Comparison of ENCODE assay signal across 8 mouse cellular contexts in genomic region chr9:55048211-55048880, GRCm38 (mm10). TPM values are rescaled to one million over a fixed set of nuclear protein-coding genes. Genes with fewer than 3 reads are reported as not detected.
DNase-seq lines count a peak whose midpoint lies in the region; ATAC-seq lines count a peak whose summit lies in the region.

Gene Chrnb4, minus strand, starts transcription at chr9:55048779.

- H3K4me2 ChIP-seq in midbrain, embryonic 14.5 days (ENCODE audit: low read length) = peak within 1 kb of the TSS; percentile 79

- ATAC-seq in midbrain, embryonic 14.5 days (ENCODE audit: low FRiP score, low TSS enrichment) = peak; percentile 55
- ATAC-seq in megakaryocyte progenitor cell, adult 5-6 weeks (replicated peaks; ENCODE audit: poor library complexity) = no peak

- H3K27me3 ChIP-seq in hindbrain, embryonic 10.5 days (ENCODE audit: insufficient read depth, poor library complexity, severe bottlenecking) = peaks cover 14% of the 10 kb centered on the region
- peaks cover 5% of the 10 kb centered on the region; the same call in 1 of the 2 replicates for H3K27me3 ChIP-seq in midbrain, embryonic 14.5 days (ENCODE audit: control insufficient read depth, insufficient read depth, low read length)

- WGBS in hindbrain, embryonic 10.5 days = 1% methylated on average over 23 of the region's 23 CpGs
- under 1% methylated on average over 23 of the region's 23 CpGs for WGBS in midbrain, embryonic 14.5 days

- peak within 1 kb of the TSS; percentile 59 for H3K4me3 ChIP-seq in hindbrain, embryonic 10.5 days
- H3K4me3 ChIP-seq in midbrain, embryonic 14.5 days (replicated peaks; ENCODE audit: low read depth, low read length) = peak within 1 kb of the TSS; percentile 40

- peaks cover 43% of the 10 kb centered on the region for H3K4me1 ChIP-seq in hindbrain, embryonic 10.5 days (replicated peaks)
- H3K4me1 ChIP-seq in midbrain, embryonic 14.5 days (ENCODE audit: control insufficient read depth, insufficient read depth, low read length) = peaks cover 10% of the 10 kb centered on the region

- H3K9ac ChIP-seq in midbrain, embryonic 14.5 days (replicated peaks; ENCODE audit: low read length) = peak within 1 kb of the TSS; percentile 39; the same call in 1 of the 2 replicates

- H3K27ac ChIP-seq in hindbrain, embryonic 10.5 days = peak within 1 kb of the TSS; percentile 75
- no peak within 1 kb of the TSS for H3K27ac ChIP-seq in midbrain, embryonic 14.5 days (replicated peaks; ENCODE audit: low read depth, low read length)

- H3K9me3 ChIP-seq in hindbrain, embryonic 10.5 days = no peaks in the 10 kb centered on the region
- H3K9me3 ChIP-seq in midbrain, embryonic 14.5 days (ENCODE audit: control insufficient read depth, low read length) = no peaks in the 10 kb centered on the region

- peak; percentile 14 for DNase-seq in kidney, postnatal 14 days
- DNase-seq in kidney, adult 8-10 months = no peak
- DNase-seq in embryo, embryonic 10.5 days (ENCODE audit: low spot score) = peak; percentile 54
- peak; percentile 50 for DNase-seq in hindbrain, embryonic 10.5 days (ENCODE audit: low spot score)
- peak; percentile 40 for DNase-seq in midbrain, embryonic 14.5 days
- DNase-seq in MN1 (ENCODE audit: low spot score) = no peak
- DNase-seq in layer of hippocampus, adult 8-10 months (ENCODE audit: low spot score in 2 of 2) = no peak

- H3K36me3 ChIP-seq in hindbrain, embryonic 10.5 days = no peaks in the 10 kb centered on the region
- no peaks in the 10 kb centered on the region for H3K36me3 ChIP-seq in midbrain, embryonic 14.5 days (ENCODE audit: control insufficient read depth, insufficient read depth, low read length)

RNA-seq across cellular contexts. Expression of gene Chrnb4, which starts in this region (rescaled TPM):
- polyA plus RNA-seq in hindbrain, embryonic 10.5 days (2016; fragmentation: Nextera tagmentation; extraction: Ambion mirVana) = 3.2 and 4.4 TPM in 2 replicates
- 1.5 and 1.9 TPM in 2 replicates for polyA plus RNA-seq in midbrain, embryonic 14.5 days (2014; fragmentation: Nextera tagmentation; extraction: Ambion mirVana)
- 0.10 TPM in 1 of 2 replicates, not detected in the other for total RNA-seq in megakaryocyte progenitor cell, adult 5-6 weeks (2015)
- not detected in 2 replicates for total RNA-seq in megakaryocyte progenitor cell, adult 5-6 weeks (2017)
- under 1 TPM in 3 of 4 experiments, not detected in 1; 0.20 to 0.52 (median 0.25) TPM for total RNA-seq in layer of hippocampus, adult 8-10 months (2022)

Comparison
In these comparisons a context has a peak if more than half of its experiments do, and no peak if none do; other contexts are left out.
1. DNase-seq: peak in kidney, postnatal 14 days (single experiment), embryo, embryonic 10.5 days (single experiment), hindbrain, embryonic 10.5 days (single experiment) and midbrain, embryonic 14.5 days (single experiment); none in kidney, adult 8-10 months (0 of 2), MN1 (single experiment) and layer of hippocampus, adult 8-10 months (0 of 2).